In genomic region chr13:76896457-76896790, GRCm38 (mm10) we compare ENCODE assay signal across 21 mouse cellular contexts.
"Had no signal": no experiment of that assay in that cellular context is flagged by ENCODE, and none has a peak within 500 bp of the region (broad histone marks: within the 10 kb centered on the region; RNA-seq: fewer than 3 reads in every experiment).

No protein-coding gene starts in this region.

- H3K4me1 ChIP-seq: liver, embryonic 15.5 days; lung, embryonic 15.5 days; midbrain, embryonic 10.5 days; midbrain, embryonic 12.5 days; neural tube, embryonic 13.5 days; neural tube, embryonic 15.5 days; stomach, embryonic 15.5 days had no signal

- H3K36me3 ChIP-seq: liver, embryonic 15.5 days; lung, embryonic 15.5 days; midbrain, embryonic 10.5 days; midbrain, embryonic 12.5 days; neural tube, embryonic 13.5 days; neural tube, embryonic 15.5 days; stomach, embryonic 15.5 days had no signal

- H3K4me2 ChIP-seq: liver, embryonic 15.5 days; lung, embryonic 15.5 days; midbrain, embryonic 12.5 days; neural tube, embryonic 13.5 days; neural tube, embryonic 15.5 days; stomach, embryonic 15.5 days had no signal

- H3K27ac ChIP-seq: liver, embryonic 15.5 days; lung, embryonic 15.5 days; midbrain, embryonic 10.5 days; midbrain, embryonic 12.5 days; neural tube, embryonic 13.5 days; neural tube, embryonic 15.5 days; stomach, embryonic 15.5 days; stomach, postnatal 0 days had no signal

- DNase-seq: liver, postnatal 0 days; lung, adult 2 months; lung, postnatal 4 days; midbrain, embryonic 14.5 days; retina, postnatal 1 day; right cerebral cortex, adult 18-20 months; right cerebral cortex, postnatal 14 days; thymus, adult 18-20 months; thymus, postnatal 14 days; thymus, postnatal 36 days had no signal

- H3K9ac ChIP-seq: liver, embryonic 15.5 days; liver, postnatal 0 days; lung, embryonic 15.5 days; midbrain, embryonic 12.5 days; neural tube, embryonic 13.5 days; neural tube, embryonic 15.5 days; stomach, embryonic 15.5 days had no signal

- H3K27me3 ChIP-seq: liver, embryonic 15.5 days; lung, embryonic 15.5 days; midbrain, embryonic 12.5 days; neural tube, embryonic 13.5 days; neural tube, embryonic 15.5 days; stomach, embryonic 15.5 days had no signal

- ATAC-seq: liver, postnatal 0 days; lung, postnatal 0 days; midbrain, embryonic 16.5 days had no signal

- H3K9me3 ChIP-seq: liver, embryonic 15.5 days; lung, embryonic 15.5 days; midbrain, embryonic 10.5 days; midbrain, embryonic 12.5 days; neural tube, embryonic 15.5 days; stomach, embryonic 15.5 days had no signal

- H3K4me3 ChIP-seq: liver, embryonic 15.5 days; lung, embryonic 15.5 days; midbrain, embryonic 10.5 days; midbrain, embryonic 12.5 days; myocyte; neural tube, embryonic 13.5 days; neural tube, embryonic 15.5 days; stomach, embryonic 15.5 days had no signal
